Mouse (Mus musculus): ENCODE measurements around the gene Ssr1.

DNA sequence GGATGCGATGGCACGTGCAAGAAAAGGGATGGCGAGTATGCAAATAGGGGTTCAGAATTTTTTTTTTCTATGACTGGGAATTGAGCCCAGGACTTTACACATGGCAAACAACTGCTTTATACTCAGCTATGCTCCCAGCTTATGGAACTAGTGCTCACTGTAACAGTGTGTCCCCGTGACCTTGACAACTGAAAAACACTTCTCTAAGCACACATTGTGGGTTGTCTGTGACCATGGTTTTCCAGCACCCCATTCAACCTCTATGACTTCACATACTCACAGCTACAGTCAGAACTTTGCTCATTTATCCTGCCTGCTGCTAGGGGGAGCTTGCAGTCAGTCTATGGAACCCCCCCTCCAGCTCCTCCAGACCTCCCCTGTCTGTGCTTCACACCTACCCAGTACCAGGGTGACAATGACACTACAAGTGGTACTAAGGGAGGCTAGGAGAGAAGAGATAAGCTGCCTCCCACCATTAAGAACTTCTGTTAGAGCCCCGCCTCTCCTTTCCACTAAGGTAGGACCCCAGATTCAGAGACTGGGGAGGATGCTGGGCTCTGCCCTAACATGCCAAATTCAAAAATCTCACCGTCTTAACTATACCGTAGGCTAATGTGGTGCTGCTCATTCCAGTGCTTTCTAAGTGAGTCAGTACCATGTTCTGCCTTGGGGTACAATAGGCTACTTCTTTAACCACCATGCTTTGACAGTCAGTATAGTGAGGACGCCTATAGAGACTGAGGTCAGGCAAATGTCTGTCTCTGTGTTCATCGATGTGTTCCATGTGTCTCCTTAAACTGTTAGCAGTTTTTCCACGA, 70.2 kb downstream of the Ssr1 start:
- TF ChIP-seq POLR2A (IDR thresholded peaks at IDR 0.05; ENCODE audit: borderline replicate concordance, low read depth, low read length) (no peak), CTCF (IDR thresholded peaks at IDR 0.05; ENCODE audit: low read depth, low read length) (no peak)
